Mouse (Mus musculus): ENCODE results near the gene Myg1.

DNA sequence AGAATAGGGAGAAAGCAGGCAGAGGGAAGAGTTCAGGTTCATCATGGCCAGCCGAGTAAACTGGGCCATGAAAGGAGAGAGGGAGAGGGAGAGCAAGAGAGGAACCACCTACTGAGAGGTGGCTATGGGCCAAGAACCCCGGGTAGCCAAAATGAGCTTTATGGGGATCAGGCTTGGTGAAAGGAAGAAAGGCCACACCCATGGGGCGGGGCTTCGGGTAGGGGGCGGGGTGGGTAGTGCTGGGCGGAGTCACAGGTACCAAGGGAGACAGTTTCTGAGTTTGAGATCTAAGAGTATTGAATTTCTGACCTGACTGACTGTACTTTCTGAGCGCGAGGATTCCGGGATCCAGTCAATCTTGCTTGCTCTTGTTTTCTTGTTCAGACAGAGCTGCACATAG, 55.1 kb downstream of the Myg1 start:
- no peak for TF ChIP-seq CTCF (conservative IDR thresholded peaks at IDR 0.05; ENCODE audit: low read length)
- TF ChIP-seq POU5F1 (IDR thresholded peaks at IDR 0.05; ENCODE audit: borderline replicate concordance, low read length): no peak
- TF ChIP-seq NANOG (IDR thresholded peaks at IDR 0.05; ENCODE audit: borderline replicate concordance, low read length): no peak
